Mouse (Mus musculus): ENCODE measurements around the gene Myl7.
"Not testable (repeated sequence)": the region's sequence is repeated elsewhere in the genome, so short reads cannot be mapped to it uniquely, and the experiment has no call there.

Myl7 gene

DNA sequence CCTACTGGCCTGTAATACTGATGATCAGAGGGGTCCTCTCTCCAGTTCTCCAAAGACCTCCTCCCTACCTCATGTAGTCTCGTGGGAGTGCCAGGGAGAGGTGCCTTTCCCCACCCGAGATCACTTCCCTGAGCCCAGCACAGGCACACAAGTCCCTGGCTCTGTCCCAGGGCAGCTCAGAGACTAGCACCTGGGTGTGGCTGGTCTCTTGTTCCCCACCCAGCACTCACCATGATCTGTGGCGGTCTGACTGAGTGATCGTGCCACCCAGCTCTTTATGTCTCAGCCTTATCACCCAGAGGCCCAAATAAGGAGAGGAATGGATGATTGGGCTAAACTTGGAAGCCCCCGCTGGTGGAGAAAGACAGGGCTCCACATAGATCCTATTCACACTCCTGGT, at the start of gene Myl7:
TSS of gene Myl7 (minus strand) at position 252 of the 400 bp plus-strand sequence.
- DNase-seq = no peak

GRCm38 (mm10) chr11:5947796-5948195, 49.2 kb upstream of the Myl7 start:
- no peak for DNase-seq

DNA sequence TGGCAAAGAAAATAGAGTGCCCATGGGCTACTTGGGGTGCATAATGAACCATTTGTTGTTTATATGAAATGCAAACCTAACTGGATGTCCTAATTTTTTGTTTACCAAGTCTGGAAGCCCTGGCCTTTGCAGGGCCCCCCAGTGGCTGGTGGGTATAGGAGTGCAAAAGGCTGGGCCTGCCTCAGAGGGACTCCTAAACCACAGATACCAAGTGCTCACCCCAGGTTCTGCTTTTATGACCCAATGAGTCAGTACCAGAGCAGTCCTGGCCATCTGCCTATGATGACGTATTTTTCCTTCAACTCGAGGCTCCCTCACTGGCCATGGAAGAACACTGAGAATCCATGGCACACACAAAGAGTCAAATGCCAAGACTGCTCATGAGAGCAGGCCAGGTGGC, 46.5 kb upstream of the Myl7 start:
- DNase-seq = peak; percentile 31

DNA sequence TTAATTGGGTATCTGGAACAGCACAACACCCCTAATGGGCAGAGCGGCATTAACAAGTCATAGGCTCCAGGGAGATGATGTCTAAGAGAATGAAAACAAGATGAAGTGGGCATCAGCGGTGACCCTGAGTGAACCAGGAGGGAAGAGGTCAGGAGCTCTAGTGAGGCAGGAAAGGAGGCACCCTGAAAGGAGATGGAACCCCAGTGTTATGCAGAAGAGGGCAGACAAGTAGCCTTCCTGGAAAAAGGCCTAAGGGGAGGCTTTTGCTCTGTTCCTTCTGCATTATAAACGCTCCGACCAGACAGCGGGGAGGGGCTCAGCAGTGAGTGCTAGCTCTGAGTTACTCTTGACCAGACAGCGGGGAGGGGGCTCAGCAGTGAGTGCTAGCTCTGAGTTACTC, 44.4 kb upstream of the Myl7 start:
- DNase-seq = no peak

GRCm38 (mm10) chr11:5934531-5934930, 35.9 kb upstream of the Myl7 start:
- not testable (repeated sequence) for DNase-seq

DNA sequence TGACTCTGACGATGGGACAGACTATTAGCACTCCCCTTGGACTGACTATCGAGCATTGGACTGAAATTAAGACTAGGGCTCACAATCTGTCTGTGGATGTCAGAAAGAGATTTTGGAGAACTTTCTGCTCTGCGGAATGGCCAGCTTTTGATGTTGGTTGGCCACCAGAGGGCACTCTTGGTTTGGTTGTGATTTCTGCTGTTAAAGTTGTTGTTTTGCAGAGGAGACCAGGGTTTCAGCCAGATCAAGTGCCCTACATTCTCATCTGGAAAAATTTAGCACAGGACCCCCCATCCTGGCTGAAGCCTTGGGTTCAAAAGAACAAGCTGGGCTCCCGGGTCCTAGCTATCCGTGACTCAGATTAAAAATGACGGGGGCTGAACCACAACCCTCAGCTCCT, 33.4 kb upstream of the Myl7 start:
- DNase-seq = peak; percentile 47

DNA sequence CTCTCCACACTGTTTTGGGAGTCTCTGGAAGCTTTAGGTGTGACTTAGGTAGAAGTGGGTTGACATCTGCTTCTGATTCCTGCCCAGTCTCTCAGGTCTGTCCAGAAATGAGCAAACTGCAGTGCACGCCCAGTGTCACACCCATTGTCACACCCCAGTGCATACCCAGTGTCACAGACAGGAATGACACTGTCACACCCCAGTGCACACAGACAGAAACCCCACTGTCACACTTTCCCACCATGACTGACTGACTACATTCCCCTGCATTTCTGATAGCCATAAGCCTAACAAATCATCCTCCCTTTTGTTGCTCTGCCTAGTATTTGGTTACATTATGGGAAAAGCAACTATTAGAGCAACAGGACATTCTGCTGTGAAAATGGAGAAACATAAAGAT, 32.0 kb upstream of the Myl7 start:
- DNase-seq = no peak

- no peak for DNase-seq
These were observed 28.2 kb upstream of the Myl7 start for GRCm38 (mm10) chr11:5926696-5927220.

- no peak for DNase-seq
These were observed 26.1 kb upstream of the Myl7 start for GRCm38 (mm10) chr11:5924699-5925098.

GRCm38 (mm10) chr11:5920323-5920960, 21.9 kb upstream of the Myl7 start:
- DNase-seq = peak; percentile 35

- DNase-seq = no peak
These were observed 21.0 kb upstream of the Myl7 start for GRCm38 (mm10) chr11:5919606-5920005.

GRCm38 (mm10) chr11:5918111-5918510, 19.5 kb upstream of the Myl7 start:
- DNase-seq = no peak

DNA sequence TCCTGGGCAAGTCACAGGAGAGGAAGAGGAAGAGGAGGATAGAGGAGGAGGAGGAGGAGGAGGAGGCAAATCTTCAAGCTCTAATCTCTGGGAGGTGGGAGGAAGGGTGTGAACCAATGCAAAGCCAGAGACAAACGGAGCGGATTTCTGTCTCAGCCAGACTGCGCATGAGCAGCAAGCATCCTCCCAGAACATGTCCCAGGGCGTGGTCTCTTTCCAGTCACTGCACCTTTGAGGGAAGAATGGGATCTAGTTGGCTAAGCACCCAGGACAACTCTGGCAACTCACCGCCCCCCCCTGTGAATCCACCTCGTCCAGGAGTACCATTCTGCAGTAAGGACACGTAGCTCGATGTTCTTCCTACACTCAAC, 17.6 kb upstream of the Myl7 start:
- DNase-seq = no peak

DNA sequence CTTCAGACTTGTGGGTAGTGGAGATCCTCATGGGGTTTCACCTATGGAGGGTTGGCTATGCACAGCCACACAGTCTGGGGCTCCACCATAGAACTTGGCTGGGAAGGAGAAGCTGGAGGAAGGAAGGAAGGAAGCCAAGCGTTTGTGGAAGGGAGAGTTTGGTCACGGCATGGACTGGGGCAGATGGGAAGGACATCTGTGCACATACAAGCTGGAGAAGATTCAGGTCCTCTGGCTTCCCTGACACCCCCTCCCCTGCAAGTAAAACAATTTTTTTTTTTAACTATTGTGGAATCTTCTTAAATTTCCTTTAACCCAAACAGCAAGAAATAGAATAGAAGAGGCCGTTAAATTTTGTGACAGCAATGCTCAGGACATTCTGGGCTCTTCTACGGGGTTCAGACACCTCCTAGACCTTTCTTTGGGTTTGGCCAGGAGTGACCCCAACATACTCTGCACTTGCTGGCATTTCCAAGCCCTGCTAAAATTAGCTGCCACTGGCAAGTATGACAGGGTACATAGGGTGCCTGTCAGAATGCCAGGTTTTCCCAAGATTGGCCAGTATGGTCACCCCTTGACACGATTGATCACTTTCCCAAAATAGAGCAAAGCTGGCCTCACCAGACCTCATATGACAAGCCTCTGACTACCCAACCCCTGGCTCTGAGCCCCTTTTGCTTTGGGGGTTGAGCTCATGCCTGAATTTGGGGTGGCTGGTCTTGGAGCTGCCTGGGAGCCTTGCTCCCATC, 17.0 kb upstream of the Myl7 start:
- no peak for DNase-seq

DNA sequence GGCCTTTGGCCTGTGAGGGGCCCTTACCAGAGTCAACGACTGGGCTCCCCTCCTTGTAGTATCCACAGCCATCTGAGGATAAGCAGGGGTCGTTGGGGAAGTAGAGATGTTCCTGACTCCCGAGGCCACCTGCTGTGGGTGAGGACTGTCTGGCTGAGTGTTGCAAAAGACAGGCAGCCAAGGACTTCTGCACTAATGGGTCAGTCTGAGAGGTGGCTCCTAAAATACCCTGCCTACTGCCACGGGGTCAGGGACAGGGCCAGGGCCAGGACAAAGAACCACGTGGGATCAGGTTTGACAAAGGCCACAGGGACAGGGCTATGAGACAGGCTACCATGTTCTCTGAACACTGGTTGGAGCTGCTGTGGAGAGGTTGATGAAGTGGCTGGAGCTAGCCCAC, 16.4 kb upstream of the Myl7 start:
- no peak for DNase-seq

GRCm38 (mm10) chr11:5913936-5914335, 15.4 kb upstream of the Myl7 start:
- no peak for DNase-seq

DNA sequence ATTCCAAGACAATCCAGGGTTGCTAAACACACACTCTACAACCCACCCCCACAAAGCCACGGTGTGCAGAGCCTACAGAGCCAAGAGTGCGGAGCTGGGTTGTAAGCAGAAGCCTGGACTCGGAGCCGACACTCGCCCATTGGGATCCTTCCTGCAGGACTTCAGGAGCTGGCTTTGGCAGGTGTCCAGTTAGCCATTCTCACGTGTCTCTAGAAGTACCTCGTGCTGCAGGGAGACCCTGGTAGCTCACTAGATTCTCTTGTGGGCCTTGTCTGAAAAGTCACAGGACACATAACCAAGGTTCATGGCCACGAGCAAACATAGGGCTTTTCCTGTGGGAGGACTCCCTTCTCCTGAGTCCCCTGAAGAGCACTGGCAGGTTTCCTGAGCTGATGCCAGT, 14.7 kb upstream of the Myl7 start:
- DNase-seq = no peak

- peak; percentile 76 for DNase-seq
These were observed 14.1 kb upstream of the Myl7 start for GRCm38 (mm10) chr11:5912635-5913034.

DNA sequence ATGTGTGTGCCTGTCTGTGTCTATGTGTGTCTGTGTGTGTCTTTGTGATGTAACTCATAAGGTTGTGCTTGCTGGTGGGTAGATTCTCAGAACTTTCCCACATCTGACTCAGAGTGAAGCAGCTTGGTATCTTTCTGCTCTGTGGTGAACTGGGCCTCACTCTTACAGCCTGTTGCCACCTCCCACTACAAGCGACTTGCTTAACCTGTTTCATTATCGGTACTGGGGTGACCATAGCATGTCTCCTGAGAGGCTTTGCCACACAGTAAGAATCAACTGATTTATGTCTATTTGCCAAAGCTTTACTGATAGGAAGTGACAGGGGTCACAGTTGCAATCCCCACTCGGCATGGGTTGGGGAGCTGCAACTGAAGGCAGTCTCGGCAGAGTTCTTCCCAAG, 10.1 kb upstream of the Myl7 start:
- DNase-seq = no peak

GRCm38 (mm10) chr11:5907096-5907495, 8.5 kb upstream of the Myl7 start:
- DNase-seq = no peak

DNA sequence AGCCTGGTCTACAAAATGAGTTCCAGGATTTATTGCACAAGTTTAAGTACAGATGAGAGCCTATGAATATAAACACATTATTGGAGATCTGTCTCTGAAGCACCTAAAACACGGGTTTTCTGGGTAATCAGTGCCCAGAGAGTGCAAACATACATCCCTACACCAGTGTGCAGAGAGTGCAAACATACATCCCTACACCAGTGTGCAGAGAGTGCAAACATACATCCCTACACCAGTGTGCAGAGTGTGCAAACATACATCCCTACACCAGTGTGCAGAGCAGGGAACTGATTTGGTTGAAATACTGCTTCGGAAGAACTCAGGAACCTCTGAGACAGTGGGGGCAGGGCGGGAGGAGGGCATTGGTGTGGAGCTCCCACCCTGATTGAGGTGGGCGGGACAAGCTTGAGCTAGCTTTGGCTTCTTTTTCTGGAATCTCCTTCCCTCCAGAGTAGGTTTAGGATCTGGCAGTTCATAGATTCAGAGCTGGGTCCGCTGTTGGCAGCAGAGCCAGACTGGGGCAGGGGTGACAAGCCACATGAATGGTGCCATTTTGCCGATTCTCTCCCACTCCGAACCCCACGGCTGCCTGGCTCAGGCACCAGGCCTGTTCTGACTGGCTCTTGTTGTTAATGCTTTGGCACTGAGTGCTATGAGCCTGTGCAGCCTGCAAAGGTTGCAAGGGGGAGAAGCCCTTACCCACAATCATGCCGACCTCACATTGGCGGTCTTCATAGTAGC, 7.4 kb upstream of the Myl7 start:
- DNase-seq = no peak

- no peak for DNase-seq
These were observed 6.3 kb upstream of the Myl7 start for GRCm38 (mm10) chr11:5904871-5905270.

DNA sequence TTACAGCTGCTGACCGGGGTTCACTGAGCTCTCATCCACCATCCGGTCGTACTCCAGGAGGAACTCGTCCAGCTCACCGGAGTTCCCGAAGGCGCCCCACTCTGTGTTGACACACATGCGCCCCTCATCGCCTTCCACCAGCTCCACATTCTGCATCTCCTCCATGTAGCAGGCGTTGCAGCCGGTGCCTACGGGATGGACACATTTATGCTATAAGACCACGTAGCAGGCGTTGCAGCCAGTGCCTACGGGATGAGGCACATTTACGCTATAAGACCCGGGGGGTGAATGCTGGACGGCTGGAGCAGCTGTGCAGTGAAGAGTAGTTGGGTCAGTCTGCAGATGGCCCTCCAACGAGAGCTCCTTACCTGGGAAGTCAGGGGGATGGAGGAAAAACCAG, 5.8 kb upstream of the Myl7 start:
- no peak for DNase-seq

DNA sequence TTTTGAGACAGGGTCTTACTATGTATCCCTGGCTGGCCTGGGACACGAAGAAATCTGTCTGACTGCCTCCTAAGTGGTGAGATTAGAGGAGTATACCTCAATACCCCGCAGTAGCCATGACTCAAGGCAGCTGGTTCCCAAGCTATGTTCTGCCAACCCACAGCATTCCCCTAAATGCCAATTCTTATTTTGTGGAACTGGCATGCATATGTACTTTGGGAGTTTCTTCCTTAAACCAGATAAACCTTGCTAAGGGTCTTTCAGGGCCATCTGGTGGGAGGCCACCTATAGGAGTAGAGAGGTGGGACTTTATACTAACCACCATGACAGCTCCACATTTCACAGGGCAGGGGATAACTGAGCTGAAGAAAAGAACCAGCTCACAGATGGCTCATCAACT, 5.3 kb upstream of the Myl7 start:
- no peak for DNase-seq

Measured in lung, postnatal 10 days (tissue).